Mouse (Mus musculus): Measurements from ENCODE around the gene Card14.

GRCm38 (mm10) chr11:119306762-119307657, 558 bp upstream of the Card14 start:
- TF ChIP-seq POLR2A (IDR thresholded peaks at IDR 0.05; ENCODE audit: insufficient read depth, low read depth, low read length) (no peak), CTCF (IDR thresholded peaks at IDR 0.05) (no peak)

All from heart, adult 2 months (tissue).